Mouse (Mus musculus): ENCODE measurements around the gene Lamc3.
"Not testable (repeated sequence)": the region's sequence is repeated elsewhere in the genome, so short reads cannot be mapped to it uniquely, and the experiment has no call there.

Lamc3 gene

DNA sequence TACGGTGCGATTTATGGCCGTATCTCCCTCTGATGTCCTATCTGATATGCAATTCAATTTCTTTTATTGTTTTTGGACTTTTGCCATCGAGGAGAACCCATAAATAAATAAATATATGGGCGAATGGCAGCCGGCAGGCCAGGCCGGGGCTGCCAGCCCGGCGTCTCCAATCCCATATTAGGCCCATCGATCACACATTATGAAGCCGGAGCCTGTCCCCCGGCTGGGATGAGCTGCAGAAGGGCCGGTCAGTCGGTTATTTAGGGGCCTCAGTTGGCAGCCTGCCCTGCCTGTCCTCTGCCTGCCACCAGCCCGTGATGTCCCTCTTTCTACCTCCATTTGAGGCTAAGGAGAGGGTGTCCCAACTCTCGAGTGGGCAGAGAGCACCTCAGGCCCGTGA lies 8.5 kb upstream of the Lamc3 start:
- no peak for DNase-seq

DNA sequence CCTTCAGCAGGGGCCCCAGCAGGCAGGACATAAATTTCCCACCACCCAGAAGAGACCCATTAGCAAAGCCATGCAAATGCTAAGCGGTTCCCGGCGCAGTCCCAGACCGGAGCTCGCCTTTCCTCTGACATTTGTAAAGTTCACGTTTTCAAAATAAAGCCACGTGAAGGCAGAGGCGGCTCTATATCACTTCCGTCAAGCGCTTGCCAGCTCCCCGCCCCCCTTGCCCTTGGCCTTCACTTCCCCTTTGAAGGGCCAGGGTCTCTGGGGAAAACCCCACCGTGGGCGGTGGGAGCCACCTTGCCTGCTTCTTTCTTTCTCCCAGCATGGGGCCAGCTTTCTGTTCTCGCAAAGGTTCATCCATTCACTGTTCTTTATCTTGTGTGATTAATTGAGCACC lies 6.2 kb upstream of the Lamc3 start:
- DNase-seq: peak; percentile 27

DNA sequence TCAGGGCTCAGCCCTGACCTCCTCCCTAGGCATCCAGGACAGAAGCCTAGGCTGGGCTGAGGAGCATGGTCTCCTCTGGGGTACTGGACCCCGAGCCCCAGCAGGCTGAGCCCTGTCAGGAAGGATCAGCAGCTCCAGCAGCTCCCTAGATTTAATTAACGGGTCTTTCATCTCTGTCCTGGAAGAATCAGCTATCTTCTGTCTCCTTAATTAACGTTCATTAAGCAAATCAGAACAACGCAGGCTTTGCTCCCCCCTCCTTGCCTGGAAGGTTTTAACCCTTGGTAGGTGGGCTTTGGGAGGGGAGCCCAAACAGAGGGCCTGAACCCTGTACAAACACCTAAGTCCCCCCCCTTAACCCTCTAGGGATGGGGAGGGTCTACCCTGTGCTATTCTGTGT lies 4.0 kb upstream of the Lamc3 start:
- DNase-seq: no peak

DNA sequence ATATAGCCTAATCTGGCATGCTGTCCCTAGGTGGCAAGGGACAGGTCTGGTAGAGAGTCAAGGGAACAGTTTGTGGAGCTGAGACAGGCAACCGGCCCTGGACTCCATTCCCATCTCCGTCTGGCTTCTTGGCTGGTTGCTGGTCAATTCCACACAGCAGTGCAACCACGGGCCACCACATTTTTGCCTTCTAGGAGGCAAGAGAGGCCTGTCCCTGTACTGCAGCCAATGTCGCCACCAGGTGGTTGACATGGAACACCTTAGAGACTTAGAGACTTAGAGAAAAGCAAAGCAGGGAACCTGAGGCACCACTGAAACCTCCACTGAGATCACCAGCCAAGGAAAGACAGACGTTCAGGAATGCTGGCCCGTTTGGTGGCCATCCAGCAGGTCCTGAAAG lies 2.3 kb upstream of the Lamc3 start:
- DNase-seq: peak; percentile 44

DNA sequence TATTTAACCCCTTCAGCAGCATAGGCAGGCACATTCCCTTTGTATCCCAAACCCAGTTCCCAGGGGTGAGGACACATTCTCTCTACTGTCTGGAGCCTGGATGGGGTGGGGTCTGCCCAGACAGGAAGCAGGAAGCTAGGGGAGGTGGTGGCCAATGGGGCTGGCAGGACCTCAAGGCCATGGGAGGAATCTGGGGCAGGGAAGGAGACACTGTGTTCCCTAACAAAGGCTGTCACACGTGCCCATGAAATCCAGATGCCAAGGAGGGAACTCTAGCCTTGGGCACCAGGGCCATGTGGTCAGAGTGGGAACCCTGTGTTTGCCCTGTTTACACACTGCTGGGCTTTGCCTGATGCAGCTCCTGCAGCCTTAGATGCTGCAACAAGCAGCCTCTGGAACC lies 1.8 kb downstream of the Lamc3 start:
- DNase-seq: peak; percentile 38

DNA sequence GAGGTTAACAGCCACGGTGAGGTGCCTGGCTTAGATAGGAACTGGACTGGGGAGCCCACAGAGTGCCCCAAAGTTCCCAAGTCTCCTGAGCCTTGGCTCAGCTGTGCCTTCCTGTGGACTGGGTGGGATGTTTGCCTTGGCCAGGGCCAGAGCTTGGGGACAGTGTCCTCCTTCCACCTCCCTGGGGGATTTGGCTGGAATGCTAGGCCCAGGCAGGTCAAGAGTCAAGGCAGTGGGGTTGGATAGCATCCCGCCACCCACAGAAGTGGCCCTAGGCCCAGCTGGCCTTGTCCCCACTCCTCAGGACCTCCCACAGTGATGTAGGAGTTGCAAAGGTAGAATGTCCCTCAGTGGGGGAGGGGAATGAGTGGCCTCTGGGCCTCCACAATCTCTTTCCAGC lies 4.1 kb downstream of the Lamc3 start:
- peak; percentile 10 for DNase-seq

DNA sequence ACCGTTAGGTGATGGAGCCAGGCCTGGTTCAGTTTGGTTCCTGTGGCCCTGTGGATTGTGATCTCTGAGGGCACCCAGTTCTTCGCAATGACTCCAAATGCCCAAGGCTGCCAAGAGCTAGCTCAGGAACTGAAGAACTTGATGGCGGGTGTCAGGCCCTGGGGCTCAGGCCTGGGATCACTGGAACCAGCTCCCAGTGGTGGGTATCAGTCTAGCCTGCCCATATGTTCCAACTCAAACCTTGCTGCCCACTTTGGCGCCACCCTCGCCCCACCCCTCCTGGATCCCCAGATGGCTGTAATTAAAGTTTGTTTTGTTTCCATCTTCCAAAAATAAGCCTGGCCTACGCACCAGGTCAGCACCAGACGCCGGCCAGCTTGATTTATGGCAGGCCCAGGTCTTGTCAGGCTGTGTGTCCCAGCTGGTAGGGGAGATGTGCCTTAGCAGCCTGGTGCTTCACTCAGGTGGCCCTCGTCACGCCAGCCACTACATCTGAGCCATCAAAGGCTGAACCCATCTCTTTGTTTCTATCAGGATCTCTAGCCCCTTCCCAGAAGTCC lies 6.1 kb downstream of the Lamc3 start:
- no peak for DNase-seq

DNA sequence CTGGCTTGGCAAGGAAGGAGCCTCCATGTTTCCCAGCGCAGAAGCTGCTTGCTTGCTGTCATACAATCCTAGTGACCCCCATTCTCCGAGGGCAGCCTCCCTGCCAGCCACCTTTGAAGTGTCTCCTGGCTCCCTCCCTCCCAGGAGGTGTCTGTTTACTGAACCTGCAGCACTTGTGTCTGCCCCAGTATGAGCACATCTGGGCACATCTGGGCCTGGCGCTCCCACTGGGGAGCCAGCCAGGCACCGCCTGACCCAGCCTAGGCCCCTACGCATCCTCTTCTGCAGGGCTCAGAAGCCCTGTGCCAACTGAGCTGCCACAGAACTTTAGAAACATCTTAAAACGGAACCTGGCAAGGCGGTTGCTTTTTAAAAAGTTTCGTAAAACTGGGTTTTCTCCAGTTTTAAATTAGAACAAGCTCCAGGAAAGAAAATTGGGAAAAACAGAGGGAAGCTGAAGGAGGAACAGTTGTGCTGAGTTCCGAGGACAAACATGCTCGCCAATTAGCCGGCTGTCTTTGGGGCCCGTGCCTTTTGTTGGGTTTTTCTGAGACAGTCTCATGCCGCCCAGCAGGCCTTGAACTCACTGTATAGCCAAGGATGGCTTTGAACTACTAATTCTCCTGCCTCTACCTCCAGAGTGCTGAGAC lies 7.3 kb downstream of the Lamc3 start:
- DNase-seq: no peak

DNA sequence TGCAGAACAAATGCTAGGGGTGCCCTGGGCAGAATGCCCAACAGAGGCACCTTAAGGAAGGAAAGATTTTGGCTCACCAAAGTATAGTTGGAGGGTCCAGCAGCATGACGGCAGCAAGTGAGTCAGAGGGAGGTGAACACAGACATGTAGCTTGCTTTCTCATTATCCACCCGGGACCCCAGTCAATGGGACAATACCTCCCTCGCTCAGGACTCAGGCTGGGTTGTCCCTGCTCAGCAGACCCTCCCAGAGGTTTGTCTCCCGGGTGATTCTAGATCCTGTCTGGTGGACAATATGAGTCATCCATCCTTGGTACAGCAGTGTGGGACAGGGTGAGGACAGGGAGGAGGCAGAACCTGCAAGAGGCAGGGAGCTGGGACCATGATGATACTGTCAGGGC lies 13.8 kb downstream of the Lamc3 start:
- DNase-seq: no peak

DNA sequence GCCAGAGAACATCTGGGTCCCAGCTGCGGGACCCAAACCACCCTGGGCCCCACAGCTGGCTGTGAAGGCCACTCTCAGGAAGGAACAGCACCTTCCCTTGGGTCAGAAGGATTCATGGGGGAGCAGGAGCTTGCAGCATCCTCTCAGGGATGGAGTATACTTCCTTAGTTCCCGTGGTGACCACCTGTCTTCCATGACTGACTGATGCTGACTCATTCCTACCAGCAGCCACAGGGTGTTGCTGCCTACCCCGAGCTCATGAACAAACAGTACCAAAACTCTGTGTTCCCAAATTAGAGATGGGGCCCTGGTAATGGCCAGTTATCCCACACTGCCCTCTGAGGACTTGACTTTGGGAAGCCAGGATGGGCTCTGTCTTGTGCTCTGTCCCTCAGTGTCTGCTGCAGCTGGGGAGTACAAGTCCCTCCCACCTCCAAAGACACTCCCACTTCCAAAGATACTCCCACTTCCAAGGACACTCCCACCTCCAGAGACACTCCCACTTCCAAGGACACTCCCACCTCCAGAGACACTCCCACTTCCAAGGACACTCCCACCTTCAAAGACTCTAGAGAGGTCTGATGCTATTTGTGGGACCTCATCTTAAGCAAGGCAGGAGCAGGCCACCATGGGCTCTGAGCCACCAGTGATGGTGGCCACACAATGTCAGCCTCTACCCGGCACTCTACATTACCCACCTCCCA lies 14.7 kb downstream of the Lamc3 start:
- peak; percentile 13 for DNase-seq

DNA sequence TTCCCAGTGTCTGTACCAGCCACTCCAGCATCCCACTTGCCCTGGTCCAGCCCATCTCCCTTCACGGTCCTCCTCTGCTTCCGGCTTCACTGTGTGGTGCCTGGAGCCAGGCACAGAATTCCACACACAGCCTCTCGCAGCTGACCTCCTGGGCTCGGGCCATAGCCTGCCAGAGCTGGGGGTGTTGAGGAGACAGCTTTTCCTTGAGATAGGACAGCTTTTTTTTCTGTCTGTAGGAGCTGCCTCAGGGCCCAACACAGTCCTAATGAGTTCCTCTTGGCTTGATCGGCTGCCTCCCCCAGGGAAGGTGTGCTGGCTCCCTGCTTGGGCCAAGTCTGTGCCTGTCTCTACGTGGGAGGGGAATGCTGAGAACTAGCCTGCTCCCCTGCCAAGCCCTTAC lies 17.0 kb downstream of the Lamc3 start:
- DNase-seq: peak; percentile 35

DNA sequence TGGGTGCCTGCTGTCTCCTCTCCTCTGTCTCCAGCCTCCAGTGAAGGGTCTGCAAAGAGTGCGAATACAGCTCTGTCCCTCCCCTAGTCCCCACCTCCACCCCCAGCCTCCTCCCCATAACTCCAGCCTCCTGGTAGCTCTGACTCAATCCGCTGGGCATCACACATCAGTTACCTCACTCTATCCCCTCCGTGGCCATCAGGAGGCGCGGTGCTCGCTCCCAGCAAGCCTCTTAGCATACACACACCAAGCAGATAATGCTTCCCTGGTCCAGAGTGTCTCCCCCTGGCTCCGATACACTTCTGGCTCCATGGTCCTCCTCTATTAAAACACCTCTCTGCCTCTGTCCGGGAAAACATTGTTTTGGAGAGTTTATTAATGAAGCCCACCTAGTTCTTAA lies 17.5 kb downstream of the Lamc3 start:
- DNase-seq: no peak

DNA sequence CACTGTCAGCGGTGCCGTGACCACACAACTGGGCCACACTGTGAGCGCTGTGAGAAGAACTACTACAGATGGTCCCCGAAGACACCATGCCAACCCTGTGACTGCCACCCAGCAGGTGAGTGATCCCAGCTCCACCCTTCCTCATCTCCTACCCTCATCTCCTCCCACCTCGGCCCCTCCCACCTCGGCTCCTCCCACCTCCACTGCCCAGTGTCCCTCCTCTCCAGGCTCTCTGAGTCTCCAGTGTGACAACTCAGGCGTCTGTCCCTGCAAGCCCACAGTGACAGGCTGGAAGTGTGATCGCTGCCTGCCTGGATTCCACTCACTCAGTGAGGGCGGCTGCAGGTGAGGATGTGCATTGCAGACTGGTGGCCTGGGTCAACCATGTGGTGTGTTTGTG lies 18.6 kb downstream of the Lamc3 start:
- DNase-seq: no peak

DNA sequence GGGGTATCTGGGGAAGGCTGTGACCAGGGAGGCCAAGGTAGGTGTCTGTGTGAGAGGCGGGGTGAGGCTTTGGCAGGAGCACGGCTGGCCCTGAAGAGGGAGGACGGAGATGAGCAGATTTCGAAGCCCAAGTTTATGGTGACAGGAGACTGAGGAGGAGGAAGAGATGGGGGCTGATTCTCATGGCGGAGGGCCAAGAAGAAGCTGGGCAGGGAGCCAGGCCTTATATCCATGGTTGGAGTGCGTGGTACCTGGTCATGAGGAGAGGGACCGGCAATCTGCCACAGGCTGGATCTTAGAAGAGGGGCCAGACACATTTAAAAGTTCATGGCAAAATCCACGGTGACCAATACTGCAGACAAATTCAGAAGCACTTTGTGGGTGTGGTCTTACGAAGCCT lies 19.3 kb downstream of the Lamc3 start:
- no peak for DNase-seq

DNA sequence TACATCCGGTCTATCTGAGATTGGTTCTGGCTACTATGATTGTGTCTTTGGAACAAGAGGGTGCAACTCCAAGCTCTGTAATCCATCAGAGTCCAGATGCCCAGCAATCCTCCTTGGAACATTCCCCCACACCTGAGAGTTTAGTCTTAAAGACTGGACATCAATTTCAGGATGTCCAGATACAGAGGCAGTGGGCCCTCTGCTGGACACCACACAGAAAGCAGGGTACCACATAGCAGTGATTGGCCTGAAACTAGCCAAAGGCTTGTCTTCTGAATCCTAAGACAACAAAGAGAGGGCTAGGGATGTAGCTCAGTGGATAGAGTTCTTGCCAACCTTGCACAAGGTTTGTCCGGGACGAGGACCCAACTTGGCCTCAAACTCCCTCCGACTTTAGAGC lies 25.5 kb downstream of the Lamc3 start:
- peak; percentile 17 for DNase-seq

DNA sequence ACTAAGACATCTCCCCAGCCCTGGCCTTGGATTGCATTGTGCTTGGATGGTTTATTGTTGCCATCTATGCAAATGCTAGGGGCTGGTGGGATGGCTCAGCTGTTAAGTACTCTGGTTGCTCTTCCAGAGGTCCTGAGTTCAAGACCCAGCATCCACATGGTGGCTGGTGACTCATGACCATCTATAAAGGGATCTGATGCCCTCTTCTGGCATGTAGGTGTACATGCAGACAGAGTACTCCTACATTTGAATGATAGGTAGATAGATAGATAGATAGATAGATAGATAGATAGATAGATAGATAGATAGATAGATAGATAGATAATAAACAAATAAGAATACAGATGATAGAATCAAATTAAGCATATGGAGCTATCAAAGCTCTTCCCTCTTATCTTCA lies 27.1 kb downstream of the Lamc3 start:
- DNase-seq: not testable (repeated sequence)

DNA sequence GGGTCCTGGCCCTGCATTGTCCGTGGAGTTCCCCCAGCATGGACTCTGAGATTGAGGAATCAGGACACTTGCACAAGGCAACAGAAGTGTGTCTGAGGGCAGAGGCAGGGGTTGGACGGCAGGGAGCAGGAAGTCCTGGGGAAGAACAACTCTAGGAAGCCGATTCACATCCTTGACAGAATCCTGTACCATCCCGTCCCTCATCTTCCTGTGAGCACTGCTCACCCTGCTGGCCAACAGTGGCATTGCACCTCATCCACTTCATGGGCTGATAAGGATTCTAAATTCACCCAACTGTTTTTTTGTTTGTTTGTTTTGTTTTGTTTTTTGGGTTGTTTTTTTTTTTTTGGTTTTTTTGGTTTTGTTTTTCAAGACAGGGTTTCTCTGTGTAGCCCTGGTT lies 28.0 kb downstream of the Lamc3 start:
- DNase-seq: peak; percentile 86

DNA sequence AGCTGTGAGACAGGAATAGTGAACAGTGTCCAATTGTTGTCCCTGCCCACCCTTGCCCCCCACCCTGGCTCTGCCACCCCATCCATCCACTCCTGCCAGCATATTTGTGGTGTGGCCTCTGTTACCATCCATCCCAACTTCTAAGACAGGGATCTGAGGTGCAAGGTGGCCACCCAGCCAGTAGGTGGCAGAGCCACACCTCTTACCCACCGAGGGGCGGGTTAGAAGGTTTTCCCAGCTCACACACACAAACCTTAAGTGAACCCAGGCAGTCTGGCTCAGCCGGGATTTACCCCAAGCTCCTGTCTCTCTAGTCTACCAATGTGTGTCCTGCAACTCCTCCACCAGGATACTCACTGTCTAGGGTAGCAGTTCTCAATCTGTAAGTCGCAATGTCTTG lies 30.5 kb downstream of the Lamc3 start:
- DNase-seq: peak; percentile 43

DNA sequence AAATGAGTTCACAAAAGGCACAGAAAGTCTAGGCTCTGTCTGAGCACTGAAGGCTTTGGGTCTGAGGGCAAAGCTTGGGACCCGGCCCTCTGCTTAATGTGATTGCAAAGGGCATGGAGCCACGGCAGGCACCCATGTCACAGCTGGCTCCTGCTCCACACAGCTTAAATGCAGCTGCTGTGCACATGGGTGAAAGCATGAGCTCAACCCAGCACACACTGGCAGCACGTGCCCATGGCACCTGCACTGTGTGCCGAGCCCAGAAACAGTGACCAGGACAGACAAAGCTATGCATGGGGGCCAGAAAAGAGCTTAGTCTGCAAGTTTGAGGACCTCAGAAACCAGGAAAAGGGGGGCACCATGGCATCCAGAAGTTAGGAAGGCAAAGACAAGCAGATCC lies 36.6 kb downstream of the Lamc3 start:
- DNase-seq: no peak

DNA sequence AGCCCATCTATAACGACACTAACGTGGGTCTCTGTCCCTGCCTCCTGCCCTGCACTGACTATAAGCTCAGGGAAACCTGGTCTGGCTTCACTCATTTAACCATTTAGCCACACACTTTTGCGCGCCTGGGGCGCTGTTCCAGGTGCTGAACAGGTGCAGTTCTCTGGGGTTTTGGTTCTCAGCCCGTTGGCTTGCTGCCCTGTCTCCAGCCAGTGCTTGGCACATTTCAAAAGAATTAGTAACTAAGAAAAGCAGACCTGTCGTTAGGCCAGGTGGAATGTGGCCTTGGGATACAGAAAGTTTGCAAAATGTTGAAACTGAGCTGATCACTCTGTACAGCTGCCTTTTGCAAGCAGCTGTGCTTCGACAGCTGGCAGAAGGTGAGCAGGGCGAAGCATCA lies 37.7 kb downstream of the Lamc3 start:
- peak; percentile 51 for DNase-seq

DNA sequence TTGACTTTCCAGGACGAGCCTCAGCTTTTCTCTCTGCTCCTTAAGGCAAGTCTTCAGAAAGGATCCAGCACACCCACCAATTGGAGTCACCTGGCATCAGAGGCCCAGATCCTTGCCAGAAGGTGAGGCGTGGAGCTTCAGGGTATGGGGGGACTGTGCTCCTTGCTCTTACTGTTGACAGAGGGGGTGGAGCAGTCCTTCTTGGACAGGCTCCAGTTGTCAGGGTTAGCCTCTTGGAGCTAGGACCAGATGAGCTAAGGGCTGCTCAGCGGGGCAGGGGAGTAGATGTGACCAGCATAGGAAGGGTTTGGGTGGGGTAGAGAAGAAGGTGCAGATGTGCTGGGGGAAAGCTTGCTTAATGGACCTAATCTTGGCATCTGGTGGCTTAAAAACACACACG lies 38.8 kb downstream of the Lamc3 start:
- no peak for DNase-seq

DNA sequence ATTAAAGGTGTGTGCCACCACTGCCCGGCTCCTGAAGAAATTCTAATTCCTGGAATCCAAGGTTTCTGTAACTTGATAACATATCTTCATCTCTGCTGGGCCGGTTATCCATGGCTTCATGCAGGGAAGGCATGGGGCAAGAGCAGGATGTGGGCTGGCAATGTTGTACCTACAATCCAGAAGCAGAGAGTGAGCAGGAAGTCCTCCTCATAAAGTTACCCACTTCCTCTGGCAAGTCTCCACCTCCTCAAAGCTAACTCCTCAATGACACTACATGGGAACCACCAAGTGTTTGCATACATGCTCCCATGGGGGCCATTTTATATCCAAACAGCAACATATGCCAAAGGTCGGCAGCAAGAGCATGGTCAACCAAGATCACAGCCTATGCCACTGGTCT lies 42.6 kb downstream of the Lamc3 start:
- DNase-seq: no peak

DNA sequence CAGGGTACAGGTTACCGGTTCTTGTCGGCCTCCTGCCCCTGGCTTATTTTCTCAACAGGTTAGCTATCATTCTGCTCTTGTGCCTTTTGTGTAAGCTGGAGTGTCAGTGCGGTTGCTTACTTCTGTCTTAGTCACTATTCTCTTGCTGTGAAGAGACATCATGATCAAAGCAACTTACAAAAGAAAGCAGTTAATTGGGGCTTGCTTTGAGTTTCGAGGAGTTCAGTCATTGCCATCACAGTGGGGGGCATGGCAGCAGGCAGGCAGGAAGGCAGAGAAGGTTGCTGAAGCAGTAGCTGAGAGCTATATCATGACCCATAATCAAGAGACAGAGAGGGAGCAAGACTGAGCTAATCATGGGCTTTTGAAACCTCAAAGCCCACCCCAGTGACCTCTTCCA lies 47.5 kb downstream of the Lamc3 start:
- no peak for DNase-seq

DNA sequence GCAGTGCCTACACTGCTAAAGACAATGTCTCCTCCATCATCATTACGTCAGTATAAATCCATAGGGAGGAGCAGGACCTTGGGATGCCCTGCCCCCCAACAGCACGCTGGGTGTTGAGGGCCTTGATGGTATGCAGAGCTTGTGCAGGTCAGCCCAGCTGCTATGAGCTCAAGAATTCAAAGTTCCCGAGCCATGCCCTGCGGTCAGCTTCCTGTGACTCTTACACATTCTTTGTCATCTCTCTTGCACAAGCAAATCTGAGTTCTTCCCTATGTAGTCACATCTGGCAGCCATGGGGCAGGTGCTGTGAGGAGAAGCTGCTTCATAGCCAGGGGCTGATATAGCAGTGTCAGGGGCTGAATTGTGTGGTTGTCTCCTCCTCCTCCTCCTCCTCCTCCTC lies 48.0 kb downstream of the Lamc3 start:
- DNase-seq: no peak

DNA sequence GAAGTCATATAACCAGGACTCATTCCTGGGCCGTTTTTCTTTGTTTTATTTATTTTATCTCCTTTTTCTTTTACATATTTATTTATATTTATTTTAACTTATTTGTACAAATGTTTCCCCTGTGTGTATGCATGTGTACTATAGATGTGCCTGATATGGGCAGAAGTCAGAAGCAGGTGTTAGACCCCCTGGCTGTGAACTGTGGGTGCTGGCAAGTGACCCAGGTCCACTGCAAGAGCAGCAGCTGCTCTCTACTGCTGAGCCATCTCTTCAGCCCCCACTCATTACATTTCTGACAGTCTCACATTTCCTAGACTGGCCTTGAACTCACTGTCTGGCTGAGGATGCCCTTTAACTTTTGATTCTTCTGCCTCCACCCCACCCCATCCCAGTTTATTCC lies 51.2 kb downstream of the Lamc3 start:
- no peak for DNase-seq

Data from lung, postnatal 14 days (tissue).